Mouse (Mus musculus): ENCODE results near the gene Gm37240.

Gene Gm37240

DNA sequence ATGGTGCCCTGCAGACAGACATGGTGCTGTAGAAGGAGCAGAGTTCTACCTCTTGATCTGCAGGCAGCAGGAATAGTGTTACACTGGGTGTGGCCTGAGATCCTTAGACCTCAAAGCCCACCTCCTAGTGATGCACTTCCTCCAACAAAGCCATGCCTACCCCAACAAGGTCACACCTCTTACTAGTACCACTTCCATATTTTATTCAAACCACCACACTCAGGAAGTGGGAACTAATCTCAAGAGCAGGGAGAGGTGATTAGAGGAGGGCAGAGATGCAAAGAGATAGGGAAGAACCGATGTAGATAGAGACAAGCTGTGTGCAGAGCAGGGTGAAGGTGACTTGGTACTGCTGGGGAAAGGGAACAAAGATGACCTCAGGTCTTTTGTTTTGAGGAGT is 773.8 kb downstream of the Gm37240 start:
- in situ Hi-C loops (cut with MboI; ENCODE audit: low sequenced_read_pairs) = no loop called here

DNA sequence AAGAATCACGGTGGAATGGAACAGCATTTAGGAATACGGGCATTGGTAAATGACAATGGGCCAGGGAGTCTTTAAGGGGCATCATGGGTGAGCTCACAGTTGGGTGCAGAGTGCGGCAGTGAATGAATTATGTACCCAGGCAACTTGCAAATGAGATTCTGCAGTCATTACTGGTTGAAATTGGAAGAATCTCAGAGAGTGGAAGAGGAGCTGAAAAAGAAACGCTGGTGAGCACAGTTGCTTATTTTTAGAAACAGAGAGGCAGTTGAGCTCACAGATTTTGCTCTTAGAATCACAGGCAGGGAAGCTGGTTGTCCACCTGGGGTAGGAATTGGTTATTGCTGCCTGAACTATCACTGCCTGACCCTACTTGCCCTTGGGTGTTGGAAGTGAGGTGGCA is 776.6 kb downstream of the Gm37240 start:
- in situ Hi-C loops (cut with MboI; ENCODE audit: low sequenced_read_pairs) = no loop called here

- in situ Hi-C loops (cut with MboI; ENCODE audit: low sequenced_read_pairs) = no loop called here
These were observed 778.1 kb downstream of the Gm37240 start for GRCm38 (mm10) chr3:85109221-85109620.

- in situ Hi-C loops (cut with MboI; ENCODE audit: low sequenced_read_pairs) = no loop called here
These were observed 778.9 kb downstream of the Gm37240 start for GRCm38 (mm10) chr3:85108396-85108795.

GRCm38 (mm10) chr3:85106956-85107355 is 780.4 kb downstream of the Gm37240 start:
- in situ Hi-C loops (cut with MboI; ENCODE audit: low sequenced_read_pairs) = no loop called here

- in situ Hi-C loops (cut with MboI; ENCODE audit: low sequenced_read_pairs) = no loop called here
These were observed 783.0 kb downstream of the Gm37240 start for GRCm38 (mm10) chr3:85104301-85104700.

DNA sequence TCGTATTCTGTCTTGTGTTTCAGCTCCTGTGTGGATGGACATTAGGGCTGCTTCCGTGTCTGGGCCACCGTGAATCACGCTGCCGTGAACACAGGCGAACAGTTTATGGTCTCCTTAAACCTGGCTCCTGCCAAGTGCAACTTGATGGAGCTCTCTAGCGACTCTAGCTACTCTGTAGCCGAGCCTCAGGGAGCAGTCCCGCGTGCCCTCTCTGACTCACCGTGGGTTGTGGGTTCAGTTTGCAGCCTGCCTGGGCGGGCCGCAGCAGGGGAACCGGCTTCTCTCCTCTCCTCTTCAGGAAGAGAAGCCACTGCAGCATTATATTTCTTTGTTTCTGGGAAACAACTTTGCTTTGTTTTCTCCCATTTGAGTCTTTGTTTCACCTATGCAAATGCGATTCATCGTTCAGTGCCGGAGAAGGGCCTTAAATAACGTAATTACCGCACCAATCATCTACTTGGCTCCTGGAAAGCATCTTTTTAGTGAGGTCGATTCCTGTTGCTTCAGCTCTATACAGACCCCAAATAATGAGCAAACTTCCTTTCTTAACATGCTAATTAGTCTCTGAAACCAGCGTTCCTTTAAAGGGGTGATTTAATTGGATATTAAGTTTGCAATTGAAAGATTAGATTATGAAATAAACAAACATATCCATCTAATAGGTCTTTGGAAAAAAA is 806.3 kb downstream of the Gm37240 start:
- in situ Hi-C loops (cut with MboI; ENCODE audit: low sequenced_read_pairs) = no loop called here

- in situ Hi-C loops (cut with MboI; ENCODE audit: low sequenced_read_pairs) = no loop called here
These were observed 823.2 kb downstream of the Gm37240 start for GRCm38 (mm10) chr3:85064113-85064512.

DNA sequence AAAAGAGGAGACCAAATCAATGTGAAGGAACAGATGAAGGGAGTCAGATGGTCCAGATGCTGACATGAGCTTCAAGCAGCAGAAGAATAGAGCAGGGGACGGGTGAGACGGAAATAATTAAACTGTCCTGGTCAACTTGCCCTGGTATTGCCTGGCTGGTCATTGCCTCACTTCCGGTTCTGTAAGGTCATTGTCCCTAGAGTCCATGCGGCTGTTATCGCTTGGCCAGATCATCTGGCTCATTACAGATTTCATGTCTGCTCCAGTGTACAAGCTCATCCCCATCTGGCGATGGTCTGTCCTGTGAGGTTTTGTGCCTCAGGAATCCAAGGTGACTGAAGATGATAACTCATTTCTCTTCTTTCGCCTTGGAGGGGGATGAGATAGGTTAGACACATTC is 827.2 kb downstream of the Gm37240 start:
- in situ Hi-C loops (cut with MboI; ENCODE audit: low sequenced_read_pairs) = no loop called here

DNA sequence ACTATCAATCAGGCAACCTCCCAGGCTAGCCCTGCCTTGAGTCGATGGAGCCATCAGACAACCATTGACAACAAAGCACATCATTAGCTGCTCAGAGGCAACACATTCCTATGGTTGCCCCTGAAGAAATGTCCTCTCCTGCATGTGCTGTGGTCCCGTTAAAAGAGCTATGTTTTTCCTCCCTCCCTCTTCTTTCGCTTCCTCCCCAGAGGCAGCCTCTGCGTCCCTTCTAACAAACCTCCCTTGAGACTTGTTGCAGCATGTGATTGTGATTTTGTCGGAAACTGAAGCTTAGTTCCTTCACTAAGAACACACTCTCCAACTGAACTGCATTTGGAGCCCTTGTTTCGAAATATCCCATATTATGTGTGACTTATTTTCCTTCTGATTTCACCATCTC is 830.1 kb downstream of the Gm37240 start:
- in situ Hi-C loops (cut with MboI; ENCODE audit: low sequenced_read_pairs) = no loop called here

GRCm38 (mm10) chr3:85053526-85053925 is 833.8 kb downstream of the Gm37240 start:
- in situ Hi-C loops (cut with MboI; ENCODE audit: low sequenced_read_pairs) = no loop called here

DNA sequence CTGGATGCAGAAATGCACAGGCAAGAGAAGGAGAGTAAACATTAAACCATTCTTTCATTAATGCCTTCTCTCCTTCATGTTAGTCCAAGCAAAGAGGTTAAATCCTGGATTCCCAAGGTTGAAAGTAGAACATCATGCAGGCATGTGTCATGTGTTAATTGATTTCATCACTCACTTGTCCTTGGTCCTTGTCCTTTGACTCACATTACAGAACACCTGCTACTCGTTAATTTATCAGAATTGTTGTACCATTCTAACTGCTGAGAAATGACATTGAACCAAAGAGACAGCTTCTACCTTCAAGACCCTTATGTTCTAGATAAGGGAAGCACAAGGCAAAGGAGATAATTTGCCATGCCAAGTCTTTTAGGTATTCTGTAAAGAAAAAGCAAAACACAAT is 835.1 kb downstream of the Gm37240 start:
- in situ Hi-C loops (cut with MboI; ENCODE audit: low sequenced_read_pairs) = no loop called here

GRCm38 (mm10) chr3:85048569-85048968 is 838.7 kb downstream of the Gm37240 start:
- in situ Hi-C loops (cut with MboI; ENCODE audit: low sequenced_read_pairs) = no loop called here

DNA sequence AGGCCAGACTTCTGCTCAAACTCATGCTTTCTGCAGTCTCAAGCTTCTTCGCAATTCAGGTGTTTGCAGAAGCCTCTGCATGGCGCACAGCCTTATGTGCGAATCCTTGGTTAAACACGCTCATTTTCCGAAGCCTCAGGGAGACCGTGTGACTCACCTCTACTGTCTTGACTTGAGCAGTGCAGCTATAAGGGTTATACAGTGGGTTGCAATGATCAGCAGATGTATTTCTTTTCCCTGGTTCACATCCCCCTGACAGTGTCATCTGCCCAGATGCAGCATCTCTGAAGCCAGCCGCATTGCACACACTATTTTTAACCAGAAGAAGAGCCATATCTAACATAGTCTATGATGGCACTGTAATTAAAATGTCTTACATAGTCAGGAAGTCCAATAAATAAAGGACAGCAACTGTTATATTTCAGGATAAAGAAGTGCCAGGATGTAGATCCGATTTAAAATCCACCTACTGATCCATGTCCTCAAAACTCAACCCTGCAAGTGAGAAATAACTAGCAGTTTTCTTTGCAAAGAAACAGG is 843.6 kb downstream of the Gm37240 start:
- in situ Hi-C loops (cut with MboI; ENCODE audit: low sequenced_read_pairs) = no loop called here

DNA sequence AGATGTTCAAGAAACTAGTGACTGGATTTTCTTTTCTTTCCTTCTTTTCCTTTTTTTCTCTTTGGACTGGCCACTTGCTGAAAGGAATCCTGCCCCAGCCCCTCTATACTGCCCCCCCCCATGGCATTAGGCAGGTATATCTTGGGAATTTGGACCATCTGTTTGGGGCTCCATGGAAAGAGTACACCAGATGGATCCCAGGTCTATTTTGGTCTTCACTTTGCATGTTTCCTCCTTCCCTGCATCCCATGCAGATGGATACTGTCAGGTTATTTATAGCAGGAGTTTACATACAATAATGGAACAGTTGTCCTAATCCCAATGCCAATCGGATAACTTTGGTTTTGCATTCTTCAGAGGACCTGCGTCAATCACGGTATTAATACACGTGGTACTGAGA is 845.2 kb downstream of the Gm37240 start:
- in situ Hi-C loops (cut with MboI; ENCODE audit: low sequenced_read_pairs) = no loop called here

DNA sequence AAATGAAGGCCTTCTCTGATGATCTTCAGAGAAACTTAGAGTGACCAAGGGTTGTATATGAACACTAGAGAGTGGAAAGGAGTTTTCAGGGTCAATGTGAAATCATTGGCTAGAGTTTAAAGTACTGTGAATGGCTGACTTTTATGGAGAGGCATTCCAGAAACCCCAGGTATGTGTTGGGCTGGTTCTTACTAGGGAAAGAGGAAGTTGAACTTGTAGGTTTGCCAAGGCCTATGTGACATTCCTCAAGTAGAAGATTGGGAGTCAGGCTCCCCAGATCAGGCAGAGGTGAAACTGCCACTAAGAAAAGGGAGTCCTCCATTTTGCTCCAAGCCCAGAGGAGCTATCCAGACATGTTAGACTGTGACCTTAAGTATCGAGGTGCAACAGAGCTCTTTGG is 858.2 kb downstream of the Gm37240 start:
- in situ Hi-C loops (cut with MboI; ENCODE audit: low sequenced_read_pairs) = no loop called here

DNA sequence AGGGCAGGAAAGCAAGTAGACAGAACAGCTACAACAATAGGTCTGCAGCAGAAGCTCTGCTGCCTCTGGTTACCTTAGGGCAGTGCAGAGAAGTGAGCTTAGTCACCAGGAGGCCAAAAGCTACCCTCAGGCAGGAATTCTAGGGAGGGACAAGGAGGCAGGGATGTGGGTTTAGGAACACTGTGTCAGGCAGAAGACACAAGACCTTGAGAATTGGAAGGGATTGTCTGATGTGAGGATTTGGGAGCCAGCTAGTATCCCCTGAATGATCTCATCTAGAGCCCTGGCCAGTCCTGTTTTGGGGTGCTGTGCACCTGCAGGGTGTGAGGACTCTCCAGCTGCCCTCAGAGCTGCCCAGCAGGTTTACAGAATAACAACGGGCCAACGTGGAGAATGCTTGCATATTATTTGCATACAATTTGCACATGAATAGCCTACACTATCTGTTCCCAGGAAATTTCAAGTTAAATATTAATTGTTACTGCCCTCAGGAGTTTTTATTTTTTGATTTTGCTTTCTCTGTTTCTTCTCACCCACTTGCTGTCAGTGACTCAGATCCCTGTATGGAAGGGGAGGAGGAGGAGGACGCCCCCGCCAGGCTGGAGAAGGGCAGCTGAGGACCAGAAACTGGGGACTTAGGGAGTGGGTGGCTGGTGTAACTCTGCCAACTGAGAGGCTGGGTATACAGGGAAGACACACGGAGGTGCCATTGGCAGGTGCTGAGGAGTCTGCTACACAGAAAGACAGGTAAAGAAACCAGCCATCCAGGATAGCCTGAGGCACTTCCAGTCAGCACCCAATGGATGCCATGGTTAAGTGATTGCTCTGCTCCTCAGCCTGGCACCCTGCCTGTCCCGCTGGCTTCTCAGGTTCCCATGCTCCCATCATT is 862.3 kb downstream of the Gm37240 start:
- in situ Hi-C loops (cut with MboI; ENCODE audit: low sequenced_read_pairs) = no loop called here

DNA sequence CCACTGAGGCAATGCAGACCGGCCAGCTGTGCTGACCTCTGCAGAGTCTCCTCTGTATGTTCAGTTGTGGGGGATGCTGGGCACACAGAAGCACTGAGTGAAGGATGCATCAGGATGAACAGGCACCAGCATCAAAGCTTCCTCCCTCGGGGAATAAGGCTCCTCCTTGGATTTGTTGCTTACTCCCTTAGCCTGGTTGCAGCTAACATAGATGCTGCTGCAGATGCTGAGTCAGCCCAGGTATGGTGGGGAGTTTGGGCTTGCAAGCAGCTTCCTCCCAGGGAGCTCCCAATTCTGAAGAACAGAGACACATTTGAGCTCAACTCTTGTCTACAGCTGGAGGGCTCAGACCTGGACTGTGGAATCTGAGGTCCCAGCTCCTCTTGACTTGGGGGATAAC is 863.1 kb downstream of the Gm37240 start:
- in situ Hi-C loops (cut with MboI; ENCODE audit: low sequenced_read_pairs) = no loop called here

GRCm38 (mm10) chr3:85022800-85023199 is 864.5 kb downstream of the Gm37240 start:
- in situ Hi-C loops (cut with MboI; ENCODE audit: low sequenced_read_pairs) = no loop called here

DNA sequence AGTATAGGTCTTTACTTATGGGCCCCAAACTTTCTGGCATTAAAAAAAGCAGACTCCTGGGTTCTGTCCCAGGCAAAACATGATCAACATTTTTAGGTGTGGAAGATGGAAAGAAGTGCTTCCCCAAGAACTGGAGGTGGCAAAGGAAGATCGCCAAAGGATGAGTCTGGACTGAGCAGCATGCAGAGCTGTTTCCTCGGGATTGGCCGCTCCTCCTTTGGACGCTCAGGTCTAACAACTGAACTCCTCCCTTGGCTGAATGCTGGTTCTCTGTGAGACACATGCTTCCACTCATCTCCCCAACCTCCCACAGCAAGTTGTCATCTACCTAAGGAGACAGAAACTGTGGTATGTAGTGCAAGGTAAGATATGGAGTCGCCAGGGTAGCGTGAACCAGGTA is 865.5 kb downstream of the Gm37240 start:
- in situ Hi-C loops (cut with MboI; ENCODE audit: low sequenced_read_pairs) = no loop called here

GRCm38 (mm10) chr3:85020137-85020536 is 867.2 kb downstream of the Gm37240 start:
- in situ Hi-C loops (cut with MboI; ENCODE audit: low sequenced_read_pairs) = no loop called here

- in situ Hi-C loops (cut with MboI; ENCODE audit: low sequenced_read_pairs) = no loop called here
These were observed 871.7 kb downstream of the Gm37240 start for GRCm38 (mm10) chr3:85015667-85016066.
